Mouse (Mus musculus) right cerebral cortex, postnatal 25 days (tissue): ENCODE data around the gene Zfyve28.

ENCODE experiments used
- DNase-seq: peaks from one replicate; pipeline ENCODE4 v3.0.0; 2022

Zfyve28 gene

DNA sequence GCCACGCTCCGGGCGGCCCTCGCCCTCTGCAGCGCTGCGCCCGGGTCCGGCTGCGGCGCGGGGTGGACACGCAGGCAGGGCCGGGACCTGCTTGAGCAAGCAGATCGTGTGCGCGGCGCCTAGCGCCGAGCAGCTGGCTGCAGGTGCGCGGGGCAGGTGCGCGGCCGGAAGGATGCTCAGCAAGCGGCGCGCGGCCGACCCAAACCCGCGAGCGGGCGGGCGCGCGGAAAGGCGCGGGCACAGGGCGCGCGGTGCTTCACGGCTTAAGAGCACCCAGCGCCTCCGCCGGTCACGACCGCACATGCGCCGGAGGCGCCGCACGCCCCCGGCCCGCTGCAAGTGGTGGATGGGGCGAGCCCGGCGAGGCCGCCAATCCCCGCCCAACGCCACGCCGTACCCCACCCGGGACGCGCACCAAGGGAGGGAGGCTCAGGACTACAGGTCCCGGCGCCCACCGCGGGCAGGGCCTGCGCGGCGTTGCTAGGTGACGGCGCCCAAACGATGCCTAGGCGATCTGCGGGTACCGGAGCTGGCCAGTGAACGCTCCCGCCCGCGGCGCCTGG is at the start of gene Zfyve28, which contains the start of gene Cfap99:
TSS of gene Zfyve28 (minus strand) at position 296 of the 563 bp plus-strand sequence.
TSS of gene Cfap99 (plus strand) at position 447 of the 563 bp plus-strand sequence.
- peak; percentile 98 for DNase-seq

DNA sequence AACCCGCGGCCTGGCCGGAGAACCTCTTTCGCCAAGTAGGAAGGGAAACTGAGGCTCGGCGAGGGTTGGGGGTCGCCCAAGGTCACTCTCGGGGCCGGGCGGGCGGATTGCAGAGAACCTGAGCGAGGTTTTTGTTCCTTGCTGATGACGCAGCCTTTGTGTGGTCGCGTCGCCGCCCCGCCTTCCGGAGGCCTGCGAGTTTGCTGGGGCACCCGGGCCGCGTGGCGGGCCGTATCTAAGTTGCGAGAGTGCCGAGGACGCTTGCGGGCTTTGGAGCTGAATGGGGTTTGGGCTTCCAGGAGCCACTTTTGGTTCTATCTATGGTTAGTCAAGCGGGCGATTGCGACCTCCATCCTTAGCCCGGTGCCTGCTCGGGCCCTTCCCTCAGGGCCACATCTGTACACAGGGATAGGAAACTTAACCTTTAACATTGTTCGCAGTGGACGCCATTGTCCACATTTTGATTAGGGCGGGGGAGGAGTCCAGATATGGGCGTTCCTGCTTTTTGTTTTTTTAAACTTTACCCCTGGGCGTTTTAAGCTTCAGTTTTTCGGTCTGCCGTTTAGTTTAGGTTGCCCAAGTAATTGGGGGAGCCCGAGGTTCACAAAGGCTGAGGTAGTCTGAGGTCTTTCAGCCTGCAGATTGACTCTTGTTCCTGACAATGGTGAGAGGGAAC is 48.7 kb upstream of the Zfyve28 start:
- peak; percentile 27 for DNase-seq

DNA sequence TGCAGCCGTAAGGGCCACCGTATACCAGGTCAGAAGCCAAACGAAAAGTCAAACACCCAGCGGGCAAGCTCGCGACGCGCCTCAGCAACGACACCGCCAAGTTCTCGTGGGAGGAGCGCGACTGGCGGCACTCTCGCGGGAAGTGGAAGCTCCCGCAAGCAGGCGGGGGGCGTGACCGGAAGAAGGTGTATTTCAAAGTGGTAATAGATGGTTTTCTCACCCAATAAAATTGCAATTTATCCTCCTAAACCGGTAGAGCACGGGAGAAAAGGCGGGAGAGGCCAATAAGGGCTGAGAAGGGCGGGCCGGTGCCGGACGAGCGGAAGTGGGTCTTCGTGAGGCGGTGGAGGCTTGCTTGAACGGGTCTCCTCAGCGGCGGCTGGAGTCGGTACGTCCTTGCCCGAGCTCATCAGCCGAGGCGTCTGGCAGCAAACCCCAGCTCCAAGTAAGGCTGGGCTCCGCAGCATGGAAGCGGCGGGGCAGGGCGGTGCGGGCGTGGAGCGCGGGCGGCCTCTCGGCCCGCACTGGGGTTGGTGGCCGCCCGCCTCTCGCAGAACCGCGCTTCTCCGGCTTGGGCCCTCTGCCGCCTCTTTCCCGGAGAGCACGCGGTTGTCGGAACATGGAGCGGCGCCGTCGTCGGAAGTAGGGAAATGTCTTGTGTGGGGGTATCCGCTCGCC is 48.0 kb upstream of the Zfyve28 start, which contains the start of gene Rnf4:
TSS of gene Rnf4 (plus strand) at position 193 of the 678 bp plus-strand sequence.
- peak; percentile 97 for DNase-seq

DNA sequence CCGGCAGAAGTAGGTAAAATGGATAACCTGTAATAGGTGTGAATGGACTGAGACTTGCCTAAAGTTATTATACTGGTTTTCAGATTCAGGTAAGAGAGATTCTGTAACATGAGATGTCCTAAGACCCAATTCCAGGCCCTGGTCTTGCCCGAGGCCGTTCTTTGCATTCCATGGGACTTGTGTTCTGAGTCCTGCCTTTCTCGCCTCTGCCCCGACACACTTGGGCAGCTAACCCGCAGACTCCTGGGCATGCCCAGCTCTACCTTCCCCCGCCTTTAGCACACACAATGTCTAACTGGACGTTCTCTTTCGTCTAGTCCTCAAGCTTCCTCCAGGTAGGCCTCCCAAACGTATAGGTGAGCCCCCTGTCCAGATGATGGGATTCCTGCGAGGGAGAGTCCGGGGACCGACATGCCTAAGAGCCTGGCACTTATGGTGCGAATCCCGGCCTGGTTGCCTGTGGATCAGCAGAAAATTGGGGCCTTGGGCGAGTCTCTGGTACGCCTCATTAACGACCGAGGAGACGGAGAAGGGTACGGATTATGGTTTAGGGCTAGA is 47.4 kb upstream of the Zfyve28 start:
- DNase-seq = no peak

DNA sequence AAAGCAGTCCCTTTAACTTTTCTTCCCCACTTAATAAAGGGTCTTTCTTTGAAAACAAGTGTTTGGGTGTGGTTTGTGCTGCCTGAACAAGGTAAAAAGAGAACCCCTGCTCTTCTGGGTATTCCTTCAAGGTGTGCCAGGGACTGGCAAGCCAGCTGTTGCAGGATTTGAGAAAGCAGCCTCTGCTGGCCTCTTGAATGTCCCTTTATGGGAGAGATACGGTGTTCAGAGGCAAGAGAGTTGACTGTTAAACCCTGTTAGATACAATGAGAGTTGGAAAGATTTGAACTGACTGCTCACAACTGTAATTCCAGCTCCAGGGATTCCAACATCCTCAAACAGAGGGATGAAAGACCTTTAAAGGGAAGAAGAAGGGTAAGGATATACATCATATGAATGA is 45.8 kb upstream of the Zfyve28 start:
- DNase-seq = no peak

DNA sequence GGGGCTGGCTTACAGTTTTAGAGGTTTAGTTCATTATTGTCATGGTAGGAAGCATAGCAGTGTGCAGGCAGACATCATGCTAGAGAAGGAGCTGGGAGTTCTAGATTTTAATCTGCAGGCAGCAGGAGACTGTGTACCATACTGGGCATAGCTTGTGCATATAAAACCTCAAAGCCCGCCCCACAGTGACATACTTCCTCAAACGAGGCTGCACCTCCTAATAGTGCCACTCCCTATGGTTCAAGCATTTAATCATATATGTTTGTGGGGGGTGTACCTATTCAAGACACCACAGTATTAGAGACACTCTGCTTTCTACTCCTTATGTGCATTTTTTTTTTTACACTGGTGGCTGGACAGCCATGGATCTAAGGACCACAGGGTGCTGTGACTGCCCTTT is 41.9 kb upstream of the Zfyve28 start:
- DNase-seq = no peak

DNA sequence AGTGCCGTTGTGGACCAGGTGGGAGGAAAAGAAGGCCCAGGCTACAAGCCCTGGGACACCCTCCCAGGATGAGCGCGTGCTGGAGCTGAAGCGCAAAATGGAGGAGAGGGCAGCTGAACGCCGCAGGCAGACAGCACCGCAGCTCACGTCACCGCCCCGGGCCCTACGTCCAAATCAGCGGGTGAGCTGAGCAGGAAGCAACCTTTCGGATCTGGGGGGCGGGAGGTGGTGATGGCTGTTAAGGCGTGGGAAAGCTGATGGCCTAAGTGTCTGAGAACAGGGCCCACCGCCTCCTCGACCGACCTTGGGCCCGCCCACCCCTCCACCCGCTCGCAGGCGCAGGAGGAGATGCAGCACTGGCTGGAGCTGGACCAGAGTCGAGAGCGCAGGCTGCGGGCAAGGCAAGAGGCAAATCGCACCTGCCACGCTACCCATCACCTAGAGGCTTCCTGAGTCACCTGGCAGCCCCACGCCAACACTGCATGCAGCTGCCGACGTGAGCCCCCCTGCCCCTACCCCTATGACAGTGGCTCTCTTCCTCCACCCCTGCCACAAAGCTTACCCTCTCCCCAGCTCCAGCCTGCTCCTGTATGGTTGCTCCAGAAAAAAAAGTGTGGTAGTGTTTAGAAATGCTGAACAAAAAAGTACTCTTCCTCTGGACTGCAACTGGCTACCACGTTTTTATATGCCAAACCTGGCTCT is 38.8 kb upstream of the Zfyve28 start:
- DNase-seq = peak; percentile 21

DNA sequence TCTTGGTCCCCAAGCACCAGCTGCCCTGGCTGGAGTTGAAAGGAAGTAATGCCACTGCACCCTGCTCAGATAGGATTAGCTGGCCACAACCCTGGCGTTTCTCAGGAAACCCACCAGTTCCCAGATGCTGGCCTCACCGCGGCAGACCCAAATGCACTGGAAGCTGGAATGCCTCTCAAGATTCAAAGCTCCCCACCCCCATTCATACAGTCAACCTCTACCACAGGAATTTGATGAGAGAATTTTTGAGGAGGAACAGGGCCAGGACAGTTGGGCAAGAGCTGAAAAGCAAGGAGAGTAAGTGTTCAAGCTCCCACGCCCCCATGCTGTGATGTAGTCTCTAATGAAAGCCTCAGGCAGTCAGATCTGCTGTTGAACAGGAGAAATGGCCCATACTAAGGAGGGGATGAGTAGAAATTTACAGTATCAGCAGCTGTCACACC is 38.0 kb upstream of the Zfyve28 start:
- DNase-seq = no peak

DNA sequence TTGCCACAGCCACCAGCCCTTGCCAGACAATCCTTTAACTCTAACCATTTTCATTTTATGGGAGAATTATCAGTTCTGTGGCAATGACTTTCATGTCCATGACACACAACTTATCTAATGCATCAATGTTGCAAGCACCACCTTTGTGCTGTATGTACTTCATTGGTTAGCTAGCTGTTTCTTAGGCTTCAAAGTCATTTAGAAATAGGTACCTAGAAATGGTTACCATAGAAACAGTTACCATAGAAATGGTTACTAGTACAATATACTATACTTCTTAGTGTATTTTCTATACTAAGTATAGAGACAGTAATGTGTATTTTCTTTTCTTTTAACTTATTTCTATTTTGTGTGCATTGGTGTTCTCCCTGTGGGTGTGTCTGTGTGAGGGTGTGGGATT is 37.0 kb upstream of the Zfyve28 start:
- DNase-seq = no peak

DNA sequence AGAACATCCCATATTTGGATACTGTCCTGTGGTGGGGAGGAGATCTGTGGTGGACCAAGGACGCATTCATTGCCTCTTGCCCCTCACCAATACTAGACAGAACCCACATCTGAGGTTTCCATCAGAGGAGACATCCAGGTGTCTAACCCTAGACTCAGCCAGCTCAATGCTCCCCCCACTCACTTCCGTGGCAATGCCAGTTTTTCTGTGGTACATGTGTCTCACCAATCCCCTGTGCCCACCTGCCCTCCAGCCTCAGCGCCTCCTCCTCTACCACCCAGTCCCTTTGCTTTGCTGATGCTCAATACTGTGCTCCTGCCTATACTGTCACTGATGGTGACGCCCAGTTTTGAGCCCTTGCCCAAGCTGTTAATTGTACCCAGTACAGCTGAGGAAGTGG is 33.0 kb upstream of the Zfyve28 start:
- no peak for DNase-seq

DNA sequence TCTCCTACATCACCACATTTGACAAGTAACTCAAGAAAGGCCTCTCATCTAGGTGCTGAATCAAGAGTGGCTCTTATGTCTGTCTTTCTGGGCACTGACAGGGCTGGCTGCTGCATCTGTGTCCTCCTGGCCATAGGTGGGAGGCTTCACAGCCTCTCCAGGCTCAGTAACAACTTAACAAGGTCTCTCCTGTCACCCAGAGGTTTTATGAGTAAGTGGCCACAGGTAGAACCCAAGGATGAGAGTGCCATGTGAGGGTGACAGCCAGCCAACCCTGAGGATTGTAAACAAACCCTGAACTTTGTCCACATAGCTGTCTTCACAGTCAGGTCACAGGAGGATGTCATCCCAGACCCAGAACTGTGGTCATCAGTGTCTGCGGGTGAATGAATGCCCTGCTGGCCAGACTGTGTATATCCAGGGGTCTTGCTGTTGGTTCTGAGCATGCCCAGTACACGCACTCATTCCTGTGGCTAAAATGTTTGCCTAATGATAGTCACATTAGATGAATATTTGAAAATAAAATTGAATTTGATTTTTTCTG is 31.3 kb upstream of the Zfyve28 start:
- no peak for DNase-seq

DNA sequence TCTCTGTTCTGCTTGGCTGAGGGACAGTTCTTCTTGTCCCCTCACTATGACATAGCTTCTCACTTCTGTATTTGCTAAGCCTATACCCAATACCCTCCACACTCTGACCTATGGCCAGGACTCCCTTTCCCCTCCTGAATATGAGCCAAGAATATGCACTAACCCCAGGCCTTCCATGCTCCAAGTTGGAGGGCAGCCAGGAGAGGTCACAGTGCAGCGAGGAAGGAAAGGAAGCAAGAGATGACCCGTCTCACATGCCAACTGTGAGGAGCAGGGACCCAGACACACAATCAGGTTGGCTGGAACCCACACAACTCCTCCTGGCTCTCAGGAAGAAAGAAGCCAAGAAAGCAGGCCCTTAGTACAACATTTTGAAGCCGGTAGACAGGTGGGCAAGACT is 20.8 kb upstream of the Zfyve28 start:
- no peak for DNase-seq

DNA sequence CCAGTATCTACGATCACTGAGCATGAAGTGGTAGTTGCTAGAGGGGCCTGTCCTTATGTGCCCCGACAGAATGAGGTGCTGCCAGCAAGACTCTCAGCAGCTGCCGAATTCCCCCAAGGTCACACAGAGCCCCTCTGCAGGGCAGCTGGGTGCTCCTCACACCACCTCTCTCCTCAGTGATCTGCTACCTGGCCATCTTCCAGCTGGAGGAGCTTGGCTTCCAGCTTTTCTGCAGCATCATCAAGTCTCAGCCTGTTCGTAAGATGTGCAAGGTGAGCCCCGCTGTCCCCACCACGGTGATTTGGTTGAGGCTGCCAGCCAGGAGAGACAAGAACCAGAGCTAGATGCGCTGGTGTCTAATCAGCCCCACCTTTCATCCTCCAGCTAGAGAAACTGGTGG is 14.1 kb upstream of the Zfyve28 start:
- DNase-seq = no peak

DNA sequence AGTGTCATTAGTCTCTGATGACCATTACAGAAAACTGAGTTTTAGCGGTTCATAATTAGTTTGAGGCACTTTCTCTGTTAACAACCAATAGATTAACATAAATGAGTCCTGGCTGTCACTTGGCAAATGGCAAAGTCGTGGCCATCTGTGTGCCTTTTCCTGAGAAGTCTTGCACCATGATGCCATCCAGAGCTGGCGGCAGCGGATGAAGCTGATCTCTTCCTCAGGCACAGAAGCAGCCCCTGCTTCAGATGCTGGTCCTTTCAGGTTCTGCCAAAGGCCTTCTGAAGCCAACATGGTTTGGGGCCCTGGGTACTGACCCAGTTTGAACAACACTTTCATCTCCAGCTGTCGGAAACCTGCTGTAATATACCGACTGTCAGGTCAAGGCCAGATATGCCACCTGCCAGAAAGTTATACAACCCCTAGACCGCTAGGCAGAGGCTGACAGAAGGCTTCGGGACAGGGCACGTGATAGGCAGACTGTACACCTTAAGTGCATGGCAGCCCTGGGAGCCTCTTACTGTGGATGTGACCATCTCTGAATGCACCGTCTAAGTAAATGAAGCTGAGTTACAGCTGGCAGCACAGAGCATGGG is 10.8 kb upstream of the Zfyve28 start:
- DNase-seq = no peak

DNA sequence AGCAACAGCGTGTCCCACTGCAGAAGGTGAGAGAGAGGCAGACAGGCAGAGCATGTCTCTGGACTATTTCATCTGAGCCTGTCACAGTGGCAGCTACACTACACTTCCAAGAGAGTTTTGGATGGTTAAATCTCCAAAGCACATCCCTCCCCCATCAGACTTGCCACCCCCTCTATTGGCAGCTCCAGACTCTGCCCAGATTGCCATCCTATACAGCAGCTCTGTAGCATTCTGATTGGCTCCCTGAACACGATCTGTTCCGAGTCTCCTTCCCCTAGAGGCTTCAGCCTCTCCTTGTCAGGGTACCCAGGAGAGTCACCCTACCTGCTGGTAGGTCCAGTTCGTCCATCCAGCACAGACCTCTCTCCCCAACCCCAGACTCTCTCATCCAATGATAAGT is 9.8 kb upstream of the Zfyve28 start:
- DNase-seq = peak; percentile 19

DNA sequence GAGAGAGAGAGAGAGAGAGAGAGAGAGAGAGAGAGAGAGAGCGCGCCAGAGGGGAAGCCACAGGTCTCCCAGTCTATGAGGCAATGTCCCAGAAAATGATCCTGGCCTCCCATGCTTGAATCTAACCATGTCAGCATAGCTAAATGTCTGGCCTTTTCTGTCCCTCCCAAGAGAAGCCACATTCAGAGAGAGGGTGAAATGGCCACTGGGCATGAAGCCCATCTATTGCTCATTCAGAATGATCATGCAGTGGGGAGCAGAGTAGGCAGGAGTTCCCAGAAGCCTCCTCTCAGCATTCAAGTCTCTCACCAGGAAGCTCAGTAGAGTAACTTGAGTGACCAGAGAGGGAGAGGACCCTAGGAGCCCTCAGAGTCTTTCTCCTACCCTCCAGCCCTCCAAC is 6.9 kb upstream of the Zfyve28 start:
- DNase-seq = no peak

DNA sequence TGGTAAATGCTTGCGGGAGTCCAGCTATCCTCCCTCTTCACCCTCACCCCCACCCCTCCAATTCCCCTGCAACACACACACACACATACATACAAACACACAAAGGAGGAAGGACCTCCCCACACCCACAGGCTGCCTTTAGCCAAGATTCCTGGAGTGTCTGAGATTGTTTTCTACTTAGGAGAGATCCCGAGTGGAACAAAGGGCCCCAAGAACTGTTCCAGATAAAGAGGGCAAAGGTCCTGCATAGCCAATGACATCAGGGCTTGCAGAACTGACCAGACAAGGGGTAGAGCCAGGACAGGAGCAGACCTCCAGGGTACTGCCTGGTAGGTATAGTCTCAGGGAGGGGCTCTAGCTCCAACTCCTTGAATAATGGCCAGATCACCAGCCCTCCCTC is 6.4 kb upstream of the Zfyve28 start:
- DNase-seq = no peak

DNA sequence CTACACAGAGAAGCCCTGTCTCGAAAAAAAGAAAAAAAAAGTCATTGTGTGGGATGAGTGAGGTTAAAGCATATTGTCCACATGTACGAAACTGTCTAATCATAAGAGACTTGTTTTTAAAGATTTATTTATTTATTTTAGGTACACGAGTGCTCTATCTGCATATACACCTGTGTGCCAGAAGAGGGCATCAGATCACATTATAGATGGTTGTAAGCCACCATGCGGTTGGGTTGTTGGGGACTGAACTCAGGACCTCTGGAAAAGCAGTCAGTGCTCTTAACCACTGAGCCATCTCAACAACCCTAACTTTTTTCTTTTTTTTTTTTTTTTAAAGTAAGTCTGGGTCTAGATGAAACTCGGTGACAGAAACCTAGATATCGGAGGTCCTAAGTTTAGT is 5.1 kb upstream of the Zfyve28 start:
- no peak for DNase-seq

DNA sequence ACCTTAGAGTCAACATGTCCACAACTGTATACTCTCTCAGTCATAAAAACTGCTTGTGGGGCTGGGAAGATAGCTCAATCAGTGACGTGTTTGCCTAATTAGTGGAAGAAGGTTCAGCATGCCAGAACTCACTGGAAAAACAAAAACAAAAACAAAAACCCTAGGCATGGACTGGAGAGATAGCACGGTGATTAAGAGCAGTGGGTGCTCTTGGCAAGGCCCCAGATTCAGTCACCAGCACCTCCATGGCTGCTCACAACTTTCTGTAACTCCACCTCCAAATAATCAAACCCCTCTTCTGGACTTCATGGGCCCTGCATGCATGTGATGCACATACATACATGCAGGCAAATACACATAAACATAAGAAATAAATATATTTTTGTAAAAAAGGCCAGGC is 1.0 kb upstream of the Zfyve28 start:
- DNase-seq = no peak

DNA sequence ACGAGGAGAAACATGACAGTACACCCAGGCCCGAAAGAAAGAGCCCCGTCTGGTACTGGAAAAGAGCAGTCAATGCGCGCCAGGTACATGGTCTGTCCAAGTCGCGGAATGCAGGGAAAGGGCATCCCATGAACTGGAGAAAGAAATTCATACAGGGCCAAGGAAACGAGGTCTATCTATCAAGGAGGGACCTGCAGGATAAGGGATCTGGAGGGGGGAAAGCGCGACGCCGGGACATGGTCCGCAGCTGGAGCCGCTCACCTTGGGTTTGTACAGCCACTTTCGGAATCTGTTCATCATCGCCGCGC is 457 bp downstream of the Zfyve28 start:
- DNase-seq = no peak

DNA sequence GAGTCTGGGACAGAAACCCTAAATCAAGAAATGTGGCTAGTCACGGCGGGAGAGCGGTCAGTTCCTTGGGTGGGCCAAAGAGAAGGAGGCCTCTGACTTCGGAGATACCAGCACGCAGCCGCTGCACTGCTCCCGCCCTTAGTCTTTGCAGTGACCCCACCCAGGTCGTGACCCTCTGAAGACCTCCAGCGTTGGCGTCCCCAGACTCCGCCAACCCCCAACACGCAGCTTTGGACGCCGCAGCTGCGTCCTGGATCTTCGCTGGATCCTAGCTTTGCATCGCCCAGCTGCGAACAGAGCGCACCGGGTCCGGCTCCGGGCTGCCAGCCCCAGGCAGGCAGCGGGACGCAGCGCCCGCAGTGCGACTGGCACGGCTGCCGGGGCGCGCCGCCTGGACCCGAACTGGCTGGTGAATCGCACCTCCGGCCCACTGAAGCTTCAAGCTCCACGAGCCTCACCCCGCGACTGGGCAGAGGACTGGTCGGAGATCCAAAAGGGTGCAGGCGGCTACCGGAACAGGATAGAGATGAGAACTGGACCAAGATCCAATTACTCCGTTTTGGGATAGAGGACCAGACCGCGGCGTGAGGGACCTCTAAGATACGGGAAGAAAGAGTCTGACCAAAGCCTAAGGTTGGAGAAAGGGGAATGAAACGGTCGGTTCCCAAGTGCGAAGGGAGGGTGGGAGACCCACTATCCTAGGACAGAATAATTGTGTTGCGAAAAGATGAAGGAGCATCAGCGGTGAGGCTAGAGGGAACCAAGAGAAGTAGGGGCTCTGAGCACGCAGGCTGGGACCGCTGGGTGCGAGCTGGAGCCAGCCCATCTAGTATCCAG is 1.0 kb downstream of the Zfyve28 start:
- DNase-seq = no peak

DNA sequence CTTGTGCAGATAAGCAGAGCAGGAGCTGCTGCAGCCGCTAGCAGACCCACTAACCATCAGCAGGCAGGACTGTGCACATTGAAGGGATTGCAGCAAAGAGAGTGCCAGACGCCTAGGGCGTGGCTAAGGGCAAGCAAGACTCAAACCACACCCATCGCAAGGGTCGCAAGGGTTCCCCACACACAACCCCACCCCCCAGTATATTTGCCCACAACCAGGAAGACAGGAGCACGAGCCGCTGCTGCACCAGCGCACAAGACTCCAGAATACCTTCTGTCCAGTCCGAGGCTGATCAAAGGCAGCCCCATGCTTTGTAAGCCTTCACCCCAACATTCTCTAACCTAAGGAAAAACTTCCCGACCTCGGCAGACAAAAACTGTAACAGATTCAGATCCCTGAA is 1.7 kb downstream of the Zfyve28 start:
- DNase-seq = no peak
